Mouse (Mus musculus): Measurements from ENCODE around the gene Pqlc3. TPM values are rescaled to one million over a fixed set of nuclear protein-coding genes. Genes with fewer than 3 reads are reported as not detected.

Pqlc3 gene
- 56.4 TPM for polyA plus RNA-seq (2017; shearing (Covaris generic))

DNA sequence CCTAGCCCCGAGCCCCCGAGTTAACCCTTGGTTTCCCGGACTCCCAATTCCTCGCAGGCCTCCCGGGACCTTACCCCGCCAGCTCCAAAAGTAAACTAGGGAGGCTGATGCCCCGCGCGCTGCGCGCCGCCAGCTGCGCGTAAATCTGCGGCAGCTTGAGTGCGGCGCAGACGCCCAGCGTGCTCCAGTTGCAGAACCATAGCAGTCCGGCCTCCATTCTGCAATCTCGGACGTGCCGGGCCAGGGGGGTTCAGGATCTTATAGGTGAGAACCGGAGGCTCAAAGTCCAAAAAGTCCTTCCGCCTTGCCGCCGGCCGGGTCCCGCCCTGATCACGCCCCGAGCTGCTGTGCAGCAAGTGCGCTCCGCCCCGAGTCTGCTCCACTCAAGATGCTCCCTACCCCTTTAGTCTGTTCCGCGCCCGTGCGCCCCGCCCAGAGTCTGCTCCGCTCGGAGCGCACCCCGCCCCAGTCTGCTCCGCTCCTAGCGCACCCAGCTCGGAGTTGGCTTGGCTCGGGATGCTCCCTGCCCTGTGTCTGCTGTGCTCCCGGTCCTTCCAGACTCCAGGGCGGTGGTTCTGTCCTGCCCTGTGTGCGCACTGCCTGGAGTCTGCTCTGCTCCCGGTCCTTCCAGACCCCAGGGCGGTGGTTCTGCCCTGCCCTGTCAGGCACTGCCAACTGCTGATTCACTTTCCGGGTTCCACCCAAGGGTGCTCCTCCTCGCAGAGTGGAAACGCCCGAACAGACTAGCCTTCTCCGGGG is at the start of gene Pqlc3:
Gene Pqlc3 (minus strand): TSS at position 670 of the 759 bp plus-strand sequence.

DNA sequence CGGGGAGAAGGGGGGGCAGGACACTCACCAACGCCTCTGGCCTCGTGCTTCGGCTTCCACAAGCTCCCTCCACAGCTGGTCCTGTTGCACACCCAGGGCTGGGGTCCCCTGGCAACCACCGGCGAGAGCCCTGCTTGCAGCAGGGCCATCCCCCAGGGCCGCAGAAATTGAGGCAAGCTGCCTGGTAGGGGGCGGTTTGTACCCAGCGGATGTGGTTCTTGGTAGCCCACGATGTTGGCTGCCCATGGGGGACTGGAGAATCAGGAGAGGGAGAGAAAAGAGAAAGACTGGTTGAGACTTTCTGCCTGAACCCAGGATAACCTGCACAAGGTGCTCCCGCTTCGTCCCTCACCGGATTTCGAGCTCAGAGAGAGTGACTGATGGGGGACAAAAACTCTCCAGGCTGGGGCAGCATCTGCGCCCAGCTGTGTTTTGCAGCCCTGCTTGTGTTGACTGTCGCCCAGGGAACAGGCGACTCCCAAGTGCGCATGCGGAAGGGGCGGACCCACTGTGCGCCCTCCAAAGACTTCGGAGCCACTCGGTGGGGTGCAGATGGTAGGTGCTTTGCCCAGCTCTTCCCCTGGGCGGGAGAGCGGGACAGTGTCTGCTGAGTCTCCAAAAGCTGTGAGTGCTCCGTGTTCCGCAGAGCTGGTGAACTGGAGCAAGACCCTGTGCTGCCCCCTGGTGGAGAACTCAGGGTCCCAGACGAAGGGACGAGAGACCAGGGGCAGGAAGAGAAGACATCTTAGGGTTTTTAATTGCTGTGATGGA is 11.1 kb upstream of the Pqlc3 start, which contains the start of gene 2410004P03Rik:
Gene 2410004P03Rik (minus strand): TSS at position 628 of the 771 bp plus-strand sequence.

Other genes with a start within 250 kb of the Pqlc3 start
- gene Greb1, start 199.5 kb downstream of the Pqlc3 start, polyA plus RNA-seq (2017; shearing (Covaris generic)): 0.12 TPM
- 2.4 TPM for gene E2f6, start 189.4 kb downstream of the Pqlc3 start, polyA plus RNA-seq (2017; shearing (Covaris generic))
- gene Rock2, start 105.5 kb downstream of the Pqlc3 start, polyA plus RNA-seq (2017; shearing (Covaris generic)): 9.1 TPM
- gene 2410004P03Rik, start 11.3 kb upstream of the Pqlc3 start, polyA plus RNA-seq (2017; shearing (Covaris generic)): 2.0 TPM
- gene Kcnf1, start 176.5 kb upstream of the Pqlc3 start, polyA plus RNA-seq (2017; shearing (Covaris generic)): 0.20 TPM